Mouse (Mus musculus) heart, adult 2 months (tissue): ENCODE results near the gene Car8.

ENCODE experiments used
- CTCF ChIP-seq: fragments of 200-600 bp; IDR thresholded peaks from 2 replicates; pipeline ENCODE4 v1.8.1; 2022; ENCODE audit warnings: antibody characterized with exemption, mild to moderate bottlenecking, moderate library complexity
- POLR2A ChIP-seq: fragments of 200-500 bp; IDR thresholded peaks from 2 replicates; pipeline ENCODE4 v1.6.1; 2011; ENCODE audit warnings: mild to moderate bottlenecking, low read depth, low read length, control low read depth; ENCODE audit not compliant: insufficient read depth

DNA sequence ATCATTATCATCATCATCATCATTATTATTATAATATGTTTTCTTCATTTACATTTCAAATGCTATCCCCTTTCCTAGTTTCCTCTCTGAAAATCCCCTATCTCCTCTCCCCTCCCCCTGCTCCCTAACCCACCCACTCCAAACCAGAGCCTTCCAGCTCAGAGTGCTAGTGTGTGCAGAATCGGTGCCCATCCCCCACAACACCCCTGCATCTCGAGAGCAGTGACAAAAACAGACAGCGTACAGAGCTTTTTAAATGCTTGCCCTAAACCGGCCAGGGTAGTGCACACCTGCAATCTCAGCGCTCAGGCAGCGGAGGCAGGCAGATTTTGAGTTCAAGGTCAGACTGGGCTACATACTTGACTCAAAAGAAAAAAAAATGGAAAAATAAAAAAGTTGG lies 22.3 kb downstream of the Car8 start:
- TF ChIP-seq POLR2A (no peak), CTCF (no peak)
